Comparison of ENCODE assay signal across 25 mouse cellular contexts in the genomic region with DNA sequence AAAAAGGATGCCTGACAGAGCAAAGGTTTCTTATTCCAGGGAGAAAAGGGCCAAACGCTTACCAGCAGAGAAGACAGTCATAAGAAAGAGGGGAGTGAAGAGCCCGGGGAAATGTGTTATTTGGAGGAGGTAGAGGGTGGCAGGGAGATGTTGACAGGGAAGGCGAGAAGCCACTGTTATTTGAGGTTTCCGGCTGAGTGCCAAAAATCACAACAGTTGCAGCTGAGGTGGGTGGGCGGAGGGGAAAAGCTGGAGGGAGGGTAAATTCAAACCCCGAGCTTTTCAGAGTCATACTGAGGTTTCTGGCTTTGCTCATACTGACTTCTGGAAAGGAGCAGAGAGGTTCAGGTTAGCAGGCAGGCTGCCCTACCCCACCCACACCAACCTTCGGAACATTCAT. TPM values are rescaled to one million over a fixed set of nuclear protein-coding genes. Genes with fewer than 3 reads are reported as not detected.
DNase-seq lines count a peak whose midpoint lies in the region; TF ChIP-seq lines count a peak whose summit lies in the region.
"Had no signal": no experiment of that assay in that cellular context is flagged by ENCODE, and none has a peak within 500 bp of the region (broad histone marks: within the 10 kb centered on the region; RNA-seq: fewer than 3 reads in every experiment).

No protein-coding gene starts in this region.

- no peak overlapping the region for H3K4me3 ChIP-seq in left cerebral cortex, adult 2 months
- H3K4me3 ChIP-seq: embryonic facial prominence, embryonic 13.5 days; heart, adult 2 months; heart, embryonic 12.5 days; liver, embryonic 12.5 days; neural tube, embryonic 13.5 days had no signal

- DNase-seq in frontal cortex, adult 2 months (ENCODE audit: extremely low spot score in 1 of 2, low spot score in 1 of 2), result peak; percentile 53 to 77
- no peak for DNase-seq in frontal cortex, postnatal 14 days (ENCODE audit: low spot score in 2 of 2)
- peak; percentile 53 to 74 for DNase-seq in right cerebral cortex, adult 2 months (ENCODE audit: low spot score in 2 of 2)
- DNase-seq in right cerebral cortex, postnatal 10 days (ENCODE audit: low spot score in 2 of 2), result no peak
- peak; percentile 28 to 45 for DNase-seq in left cerebral cortex, adult 2 months (ENCODE audit: extremely low spot score in 1 of 2, low spot score in 2 of 2)
- DNase-seq in telencephalon, adult 2 months (ENCODE audit: low read depth, low spot score), result peak; percentile 72
- no peak for DNase-seq in T-cell, adult 2 months (ENCODE audit: low spot score)
- DNase-seq: adrenal gland, adult 8-10 months; cerebellum, adult 11 months; cerebellum, postnatal 10 days; forebrain, postnatal 0 days; heart, adult 2 months; heart, postnatal 4 days; kidney, adult 9 months; kidney, postnatal 10 days; liver, postnatal 0 days; lung, postnatal 36 days; thymus, postnatal 25 days had no signal

- H3K27ac ChIP-seq in left cerebral cortex, adult 2 months, result no peak overlapping the region
- H3K27ac ChIP-seq: embryonic facial prominence, embryonic 13.5 days; heart, adult 2 months; hindbrain, embryonic 14.5 days; liver, embryonic 12.5 days; neural tube, embryonic 13.5 days had no signal

- no peak for TF ChIP-seq CTCF in left cerebral cortex, adult 2 months (IDR thresholded peaks at IDR 0.05)

- intact Hi-C loops in left cerebral cortex, adult 2 months (cut with DNase I), result no loop called here

RNA-seq across cellular contexts. Expression of gene Srrm4, which starts 32.5 kb away (rescaled TPM):
- 27.8 and 28.6 TPM in 2 replicates for polyA plus RNA-seq in frontal cortex, adult 2 months (2012; rRNA removed)
- 10 to 100 TPM; 28.8 to 30.7 TPM for total RNA-seq in left cerebral cortex, adult 2 months (2021)
- total RNA-seq: common myeloid progenitor, adult 5-6 weeks had no signal
- polyA plus RNA-seq: activated CD4-positive, CD25-positive, alpha-beta regulatory T cell, adult 4 months had no signal

Comparison
In these comparisons a context has a peak if more than half of its experiments do, and no peak if none do; other contexts are left out.
1. DNase-seq: peak in frontal cortex, adult 2 months (2 of 2), right cerebral cortex, adult 2 months (2 of 2), left cerebral cortex, adult 2 months (2 of 2) and telencephalon, adult 2 months (single experiment); none in frontal cortex, postnatal 14 days (0 of 2), right cerebral cortex, postnatal 10 days (0 of 2) and T-cell, adult 2 months (single experiment).